Mouse (Mus musculus): ENCODE results near the gene Sgms1.

Gene Sgms1

GRCm38 (mm10) chr19:32210450-32211292 is 178.8 kb downstream of the Sgms1 start:
- WGBS = 7% methylated on average over 34 of the region's 34 CpGs

- 25% methylated on average over 5 of the region's 5 CpGs for WGBS
These were observed 179.4 kb downstream of the Sgms1 start for GRCm38 (mm10) chr19:32210099-32210449.

- 84% methylated on average over 12 of the region's 12 CpGs for WGBS
These were observed 187.1 kb downstream of the Sgms1 start for GRCm38 (mm10) chr19:32202131-32203114.

GRCm38 (mm10) chr19:32199861-32200574 is 189.5 kb downstream of the Sgms1 start:
- 74% methylated on average over 4 of the region's 4 CpGs for WGBS

GRCm38 (mm10) chr19:32199133-32199532 is 190.4 kb downstream of the Sgms1 start:
- 90% methylated on average over 5 of the region's 5 CpGs for WGBS

GRCm38 (mm10) chr19:32198494-32199106 is 190.9 kb downstream of the Sgms1 start:
- WGBS = 94% methylated on average over 7 of the region's 7 CpGs

- WGBS = 52% methylated on average over 15 of the region's 15 CpGs
These were observed 192.3 kb downstream of the Sgms1 start for GRCm38 (mm10) chr19:32196976-32197819.

GRCm38 (mm10) chr19:32196222-32196621 is 193.3 kb downstream of the Sgms1 start:
- 60% methylated on average over 5 of the region's 5 CpGs for WGBS

- WGBS = 33% methylated on average over 1 of the region's 1 CpGs
These were observed 194.7 kb downstream of the Sgms1 start for GRCm38 (mm10) chr19:32194863-32195262.

GRCm38 (mm10) chr19:32194074-32194473 is 195.4 kb downstream of the Sgms1 start:
- 91% methylated on average over 3 of the region's 3 CpGs for WGBS

GRCm38 (mm10) chr19:32191596-32191995 is 197.9 kb downstream of the Sgms1 start:
- 83% methylated on average over 3 of the region's 3 CpGs for WGBS

GRCm38 (mm10) chr19:32189961-32190360 is 199.6 kb downstream of the Sgms1 start:
- WGBS = 87% methylated on average over 6 of the region's 6 CpGs

- 69% methylated on average over 5 of the region's 5 CpGs for WGBS
These were observed 200.5 kb downstream of the Sgms1 start for GRCm38 (mm10) chr19:32189036-32189436.

- WGBS = 67% methylated on average over 8 of the region's 8 CpGs
These were observed 202.9 kb downstream of the Sgms1 start for GRCm38 (mm10) chr19:32186594-32187092.

- WGBS = 78% methylated on average over 4 of the region's 4 CpGs
These were observed 206.5 kb downstream of the Sgms1 start for GRCm38 (mm10) chr19:32183005-32183404.

- 80% methylated on average over 5 of the region's 5 CpGs for WGBS
These were observed 207.0 kb downstream of the Sgms1 start for GRCm38 (mm10) chr19:32182471-32182870.

- 53% methylated on average over 12 of the region's 12 CpGs for WGBS
These were observed 207.7 kb downstream of the Sgms1 start for GRCm38 (mm10) chr19:32181721-32182394.

- 56% methylated on average over 14 of the region's 14 CpGs for WGBS
These were observed 208.5 kb downstream of the Sgms1 start for GRCm38 (mm10) chr19:32180756-32181674.

Data from cerebral cortex, adult 2 months (tissue).